15 mouse cellular contexts compared by ENCODE assay signal in genomic region chr4:62623251-62624015, GRCm38 (mm10).
DNase-seq lines count a peak whose midpoint lies in the region; ATAC-seq and TF ChIP-seq lines count a peak whose summit lies in the region.
"Had no signal": no experiment of that assay in that cellular context is flagged by ENCODE, and none has a peak within 500 bp of the region (broad histone marks: within the 10 kb centered on the region; RNA-seq: fewer than 3 reads in every experiment).

No protein-coding gene starts in this region.

- DNase-seq in forebrain, embryonic 10.5 days (ENCODE audit: extremely low spot score, low spot score): no peak
- DNase-seq in forebrain, embryonic 14.5 days (ENCODE audit: low spot score): no peak
- DNase-seq in neural tube, embryonic 10.5 days (ENCODE audit: extremely low spot score, low spot score): no peak
- no peak for DNase-seq in liver, postnatal 0 days
- DNase-seq: gastrocnemius, postnatal 10 days; kidney, adult 11 months; right cerebral cortex, postnatal 25 days had no signal

- no peak for TF ChIP-seq EP300 in liver, postnatal 0 days (IDR thresholded peaks at IDR 0.05; ENCODE audit: low read depth)

- H3K27me3 ChIP-seq in forebrain, embryonic 10.5 days (ENCODE audit: poor library complexity, severe bottlenecking): 0 out of 2 replicates have a peak, but pooled peaks cover under 1% of the 10 kb centered on the region
- H3K27me3 ChIP-seq in forebrain, embryonic 14.5 days (replicated peaks; ENCODE audit: control insufficient read depth, insufficient read depth, low read length): no peaks in the 10 kb centered on the region
- no peaks in the 10 kb centered on the region for H3K27me3 ChIP-seq in kidney, embryonic 15.5 days
- no peaks in the 10 kb centered on the region for H3K27me3 ChIP-seq in kidney, embryonic 14.5 days (ENCODE audit: control insufficient read depth, insufficient read depth, low read length)
- no peaks in the 10 kb centered on the region for H3K27me3 ChIP-seq in neural tube, embryonic 13.5 days
- H3K27me3 ChIP-seq in liver, postnatal 0 days (ENCODE audit: insufficient read depth, low read length): no peaks in the 10 kb centered on the region
- H3K27me3 ChIP-seq: midbrain, embryonic 12.5 days; stomach, embryonic 15.5 days had no signal

- no peak overlapping the region for H3K4me2 ChIP-seq in forebrain, embryonic 14.5 days (ENCODE audit: low read length)
- peak overlapping the region; percentile 45; the same call in 1 of the 2 replicates for H3K4me2 ChIP-seq in kidney, embryonic 15.5 days
- H3K4me2 ChIP-seq in kidney, embryonic 14.5 days (replicated peaks; ENCODE audit: low read depth, low read length): no peak overlapping the region
- H3K4me2 ChIP-seq in neural tube, embryonic 13.5 days: no peak overlapping the region
- no peak overlapping the region for H3K4me2 ChIP-seq in liver, postnatal 0 days (ENCODE audit: low read depth, low read length)
- H3K4me2 ChIP-seq: liver, embryonic 12.5 days; midbrain, embryonic 12.5 days; stomach, embryonic 15.5 days had no signal

- H3K9me3 ChIP-seq in forebrain, embryonic 10.5 days: no peaks in the 10 kb centered on the region
- no peaks in the 10 kb centered on the region for H3K9me3 ChIP-seq in forebrain, embryonic 14.5 days (replicated peaks; ENCODE audit: control insufficient read depth, low read length)
- no peaks in the 10 kb centered on the region for H3K9me3 ChIP-seq in kidney, embryonic 15.5 days (replicated peaks)
- no peaks in the 10 kb centered on the region for H3K9me3 ChIP-seq in kidney, embryonic 14.5 days (ENCODE audit: control insufficient read depth, low read length)
- H3K9me3 ChIP-seq in neural tube, embryonic 13.5 days: no peaks in the 10 kb centered on the region
- no peaks in the 10 kb centered on the region for H3K9me3 ChIP-seq in liver, postnatal 0 days (ENCODE audit: low read length)
- H3K9me3 ChIP-seq: liver, embryonic 12.5 days; midbrain, embryonic 12.5 days; stomach, embryonic 15.5 days had no signal

- no peak for ATAC-seq in forebrain, embryonic 14.5 days
- ATAC-seq in kidney, embryonic 15.5 days (replicated peaks; ENCODE audit: low FRiP score): no peak
- no peak for ATAC-seq in kidney, embryonic 14.5 days (ENCODE audit: low FRiP score, low TSS enrichment)
- ATAC-seq in neural tube, embryonic 13.5 days (ENCODE audit: low read depth): no peak
- no peak for ATAC-seq in cerebellum, adult (ENCODE audit: insufficient number of reproducible peaks, low FRiP score, low TSS enrichment)
- ATAC-seq in liver, postnatal 0 days: no peak
- ATAC-seq: liver, embryonic 12.5 days had no signal

- H3K4me1 ChIP-seq in forebrain, embryonic 10.5 days: peaks cover 71% of the 10 kb centered on the region
- H3K4me1 ChIP-seq in forebrain, embryonic 14.5 days (ENCODE audit: control insufficient read depth, insufficient read depth, low read length): peaks cover 25% of the 10 kb centered on the region
- H3K4me1 ChIP-seq in kidney, embryonic 15.5 days: peaks cover 77% of the 10 kb centered on the region
- peaks cover 48% of the 10 kb centered on the region for H3K4me1 ChIP-seq in kidney, embryonic 14.5 days (ENCODE audit: control insufficient read depth, insufficient read depth, low read length)
- H3K4me1 ChIP-seq in neural tube, embryonic 13.5 days (replicated peaks): peaks cover 83% of the 10 kb centered on the region
- no peaks in the 10 kb centered on the region for H3K4me1 ChIP-seq in liver, postnatal 0 days (ENCODE audit: insufficient read depth)

- H3K27ac ChIP-seq in forebrain, embryonic 10.5 days: peak overlapping the region; percentile 2; the same call in 1 of the 2 replicates
- no peak overlapping the region for H3K27ac ChIP-seq in forebrain, embryonic 14.5 days (ENCODE audit: low read depth, low read length)
- H3K27ac ChIP-seq in kidney, embryonic 15.5 days: peak overlapping the region; percentile 91
- no peak overlapping the region; the same call in 1 of the 2 replicates for H3K27ac ChIP-seq in kidney, embryonic 14.5 days (ENCODE audit: low read depth, low read length)
- H3K27ac ChIP-seq in neural tube, embryonic 13.5 days (replicated peaks): peak overlapping the region; percentile 68; the same call in 1 of the 2 replicates
- no peak overlapping the region for H3K27ac ChIP-seq in liver, postnatal 0 days (ENCODE audit: low read depth)
- H3K27ac ChIP-seq: liver, embryonic 12.5 days; stomach, embryonic 15.5 days had no signal

- H3K4me3 ChIP-seq in forebrain, embryonic 10.5 days: no peak overlapping the region
- H3K4me3 ChIP-seq in forebrain, embryonic 14.5 days (ENCODE audit: low read depth, low read length): no peak overlapping the region
- H3K4me3 ChIP-seq in kidney, embryonic 15.5 days (replicated peaks): no peak overlapping the region
- no peak overlapping the region for H3K4me3 ChIP-seq in kidney, embryonic 14.5 days (ENCODE audit: low read length)
- no peak overlapping the region for H3K4me3 ChIP-seq in neural tube, embryonic 13.5 days
- no peak overlapping the region for H3K4me3 ChIP-seq in liver, postnatal 0 days (ENCODE audit: low read depth, low read length)
- H3K4me3 ChIP-seq: erythroblast, embryonic 14.5 days; liver, embryonic 12.5 days; midbrain, embryonic 12.5 days; stomach, embryonic 15.5 days had no signal

- WGBS in forebrain, embryonic 10.5 days: 87% methylated on average over 13 of the region's 13 CpGs
- WGBS in forebrain, embryonic 14.5 days: 93% methylated on average over 13 of the region's 13 CpGs
- 42% methylated on average over 13 of the region's 13 CpGs for WGBS in kidney, embryonic 15.5 days
- whole genome bisulfite sequencing in kidney, embryonic 14.5 days: 38% methylated on average over 13 of the region's 13 CpGs
- 71% methylated on average over 13 of the region's 13 CpGs for WGBS in neural tube, embryonic 13.5 days
- 78% methylated on average over 13 of the region's 13 CpGs for WGBS in liver, postnatal 0 days (ENCODE audit: insufficient replicate concordance)

- H3K9ac ChIP-seq in forebrain, embryonic 14.5 days (ENCODE audit: low read length): no peak overlapping the region
- H3K9ac ChIP-seq in kidney, embryonic 15.5 days: no peak overlapping the region
- H3K9ac ChIP-seq in kidney, embryonic 14.5 days (ENCODE audit: low read depth, low read length): no peak overlapping the region
- 0 out of 2 replicates have a peak overlapping the region, but pooled peaks have one; percentile 12 for H3K9ac ChIP-seq in neural tube, embryonic 13.5 days
- H3K9ac ChIP-seq in liver, postnatal 0 days (replicated peaks): no peak overlapping the region
- H3K9ac ChIP-seq: liver, embryonic 12.5 days; midbrain, embryonic 12.5 days; stomach, embryonic 15.5 days had no signal

- peaks cover 27% of the 10 kb centered on the region for H3K36me3 ChIP-seq in forebrain, embryonic 10.5 days (replicated peaks)
- H3K36me3 ChIP-seq in forebrain, embryonic 14.5 days (ENCODE audit: control insufficient read depth, insufficient read depth, low read length): peaks cover 6% of the 10 kb centered on the region; the same call in 1 of the 2 replicates
- peaks cover 13% of the 10 kb centered on the region; the same call in 1 of the 2 replicates for H3K36me3 ChIP-seq in kidney, embryonic 15.5 days
- H3K36me3 ChIP-seq in kidney, embryonic 14.5 days (ENCODE audit: control insufficient read depth, insufficient read depth, low read length): no peaks in the 10 kb centered on the region
- H3K36me3 ChIP-seq in neural tube, embryonic 13.5 days: no peaks in the 10 kb centered on the region
- no peaks in the 10 kb centered on the region for H3K36me3 ChIP-seq in liver, postnatal 0 days (replicated peaks; ENCODE audit: insufficient read depth, low read length)
- H3K36me3 ChIP-seq: liver, embryonic 12.5 days; stomach, embryonic 15.5 days had no signal

- no peak for TF ChIP-seq CTCF in liver, postnatal 0 days (IDR thresholded peaks at IDR 0.05; ENCODE audit: low read depth)

Comparison
In these comparisons a context has a peak if more than half of its experiments do, and no peak if none do; other contexts are left out.
1. H3K27ac ChIP-seq: peak in forebrain, embryonic 10.5 days (single experiment), kidney, embryonic 15.5 days (single experiment) and neural tube, embryonic 13.5 days (single experiment); none in forebrain, embryonic 14.5 days (single experiment), kidney, embryonic 14.5 days (single experiment) and liver, postnatal 0 days (single experiment).